ENCODE assay signal across 24 mouse cellular contexts in the genomic region with DNA sequence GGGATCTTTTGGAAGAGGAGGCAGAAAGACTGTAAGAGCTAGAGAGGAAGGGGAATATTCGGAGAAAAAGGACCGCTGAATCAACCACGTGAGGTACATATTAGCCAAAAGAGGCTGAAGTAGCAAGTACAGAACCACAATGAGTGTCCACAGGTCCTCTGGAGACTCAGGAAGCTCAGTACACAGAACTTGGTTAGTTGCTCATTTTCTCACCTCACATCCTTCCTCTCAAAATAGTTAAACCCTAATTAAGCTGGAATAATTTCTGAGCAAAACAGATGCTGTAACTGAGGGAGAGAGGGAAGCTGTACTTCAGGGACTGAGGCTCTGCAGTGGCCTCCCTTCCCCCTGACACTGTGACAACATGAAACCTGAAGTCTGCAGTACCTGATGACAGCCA. TPM values are rescaled to one million over a fixed set of nuclear protein-coding genes. Genes with fewer than 3 reads are reported as not detected.
"Had no signal": no experiment of that assay in that cellular context is flagged by ENCODE, and none has a peak within 500 bp of the region (broad histone marks: within the 10 kb centered on the region; RNA-seq: fewer than 3 reads in every experiment).

A gene (plus strand): TSS at position 301 of the 400 bp plus-strand sequence.

- H3K27me3 ChIP-seq: neural tube, embryonic 13.5 days; neural tube, embryonic 15.5 days; stomach, embryonic 15.5 days had no signal

- H3K4me1 ChIP-seq: neural tube, embryonic 13.5 days; neural tube, embryonic 15.5 days; stomach, embryonic 15.5 days had no signal

- H3K4me2 ChIP-seq: neural tube, embryonic 13.5 days; neural tube, embryonic 15.5 days; stomach, embryonic 15.5 days had no signal

- H3K9me3 ChIP-seq: neural tube, embryonic 13.5 days; neural tube, embryonic 15.5 days; stomach, embryonic 15.5 days had no signal

- DNase-seq: retina, postnatal 1 day; right cerebral cortex, adult 18-20 months; right cerebral cortex, postnatal 14 days; right cerebral cortex, postnatal 25 days; right cerebral cortex, postnatal 4 days; spleen, adult 18-20 months; thymus, adult 18-20 months; thymus, adult 2 months; thymus, postnatal 14 days; thymus, postnatal 25 days; thymus, postnatal 36 days; thymus, postnatal 4 days had no signal

- H3K4me3 ChIP-seq: neural tube, embryonic 13.5 days; neural tube, embryonic 15.5 days; stomach, embryonic 15.5 days had no signal

- H3K36me3 ChIP-seq: neural tube, embryonic 13.5 days; neural tube, embryonic 15.5 days; stomach, embryonic 15.5 days had no signal

- H3K27ac ChIP-seq: neural tube, embryonic 13.5 days; neural tube, embryonic 15.5 days; stomach, embryonic 15.5 days; stomach, postnatal 0 days had no signal

- H3K9ac ChIP-seq: neural tube, embryonic 13.5 days; neural tube, embryonic 15.5 days; stomach, embryonic 15.5 days had no signal

RNA-seq across cellular contexts. Expression of the gene that starts here (rescaled TPM):
- polyA plus RNA-seq: neural tube, embryonic 13.5 days; neural tube, embryonic 14.5 days; neural tube, embryonic 15.5 days; small intestine, adult 2 months; spleen, adult 2 months; stomach, embryonic 14.5 days; stomach, embryonic 15.5 days; stomach, embryonic 16.5 days; stomach, postnatal 0 days; testis, adult 2 months; thymus, adult 2 months; thymus, postnatal 0 days; urinary bladder, adult 2 months had no signal
